Mouse (Mus musculus): Measurements from ENCODE around the gene Fes.

The Fes gene

GRCm38 (mm10) chr7:80387633-80388543 lies at the start of gene Fes:
Gene Fes, minus strand, starts transcription at chr7:80387946.
- peak; percentile 82 for DNase-seq

DNA sequence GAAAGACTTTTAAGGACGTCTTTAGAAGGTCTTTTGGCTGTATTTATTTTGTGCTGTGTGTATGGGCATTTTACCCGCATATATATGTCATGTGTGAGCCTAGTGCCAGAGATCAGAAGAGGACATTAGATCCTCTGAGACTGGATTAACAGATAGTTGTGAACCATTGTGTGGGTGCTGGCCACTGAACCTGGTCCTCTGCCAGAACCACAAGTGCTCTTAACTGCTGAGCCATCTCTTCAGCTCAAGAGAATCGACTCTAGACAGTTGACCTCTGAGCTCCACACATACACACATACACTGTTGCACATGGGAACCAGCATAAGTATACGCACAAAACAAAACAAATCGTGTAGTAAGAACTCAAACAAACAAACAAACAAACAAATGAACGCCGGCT lies 48.8 kb upstream of the Fes start:
- DNase-seq = no peak

DNA sequence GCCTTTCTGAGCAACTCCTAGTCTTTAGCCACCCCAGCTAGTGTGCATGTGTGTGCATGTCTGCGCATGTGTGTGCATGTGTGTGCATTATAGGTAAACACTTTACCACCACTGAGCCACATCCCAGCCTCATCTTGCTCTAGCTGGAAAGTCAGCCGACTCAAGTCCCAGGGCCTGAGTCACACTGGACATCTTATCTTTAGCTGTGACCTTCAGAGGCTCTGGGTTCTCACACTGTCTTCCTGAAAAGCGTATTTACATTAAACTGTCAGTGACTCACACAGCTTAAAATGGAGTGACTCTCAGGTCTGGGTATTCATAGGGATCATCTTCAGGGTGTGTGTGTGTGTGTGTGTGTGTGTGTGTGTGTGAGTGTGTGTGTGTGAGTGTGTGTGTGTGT lies 47.8 kb upstream of the Fes start:
- no peak for DNase-seq

DNA sequence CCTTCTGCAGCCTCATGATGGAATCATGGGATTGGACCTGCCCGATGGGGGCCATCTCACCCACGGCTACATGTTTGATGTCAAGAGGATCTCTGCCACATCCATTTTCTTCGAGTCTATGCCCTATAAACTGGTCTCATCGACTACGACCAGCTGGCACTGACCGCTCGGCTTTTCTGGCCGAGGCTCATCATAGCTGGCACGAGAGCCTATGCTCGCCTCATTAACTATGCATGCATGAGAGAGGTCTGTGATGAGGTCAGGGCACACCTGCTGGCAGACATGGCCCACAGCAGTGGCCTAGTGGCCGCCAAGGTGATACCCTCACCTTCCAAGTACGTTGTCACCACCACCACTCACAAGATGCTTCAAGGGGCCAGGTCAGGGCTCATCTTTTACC lies 41.9 kb upstream of the Fes start:
- no peak for DNase-seq

- DNase-seq = peak; percentile 25
These were observed 40.0 kb upstream of the Fes start for GRCm38 (mm10) chr7:80427730-80428129.

DNA sequence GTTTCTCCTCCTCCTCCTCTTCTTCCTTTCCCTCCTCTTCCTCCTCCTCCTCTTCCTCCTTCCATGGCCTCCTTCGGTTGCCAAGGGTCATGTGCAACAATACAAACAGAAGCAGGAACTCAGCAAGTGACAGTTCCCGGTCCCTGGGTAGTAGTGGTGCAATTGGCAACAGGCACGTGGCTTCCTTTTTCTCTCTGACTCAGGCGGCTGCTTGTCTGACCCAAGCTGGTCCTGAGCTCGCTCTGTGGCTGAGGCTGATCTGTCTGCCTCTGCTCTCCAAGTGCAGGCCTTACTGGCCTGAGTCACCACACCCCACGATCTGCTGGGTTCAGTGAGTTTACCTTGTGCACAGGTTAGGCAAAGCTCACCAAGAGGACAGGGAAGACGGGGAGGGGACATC lies 38.6 kb upstream of the Fes start:
- peak; percentile 77 for DNase-seq

DNA sequence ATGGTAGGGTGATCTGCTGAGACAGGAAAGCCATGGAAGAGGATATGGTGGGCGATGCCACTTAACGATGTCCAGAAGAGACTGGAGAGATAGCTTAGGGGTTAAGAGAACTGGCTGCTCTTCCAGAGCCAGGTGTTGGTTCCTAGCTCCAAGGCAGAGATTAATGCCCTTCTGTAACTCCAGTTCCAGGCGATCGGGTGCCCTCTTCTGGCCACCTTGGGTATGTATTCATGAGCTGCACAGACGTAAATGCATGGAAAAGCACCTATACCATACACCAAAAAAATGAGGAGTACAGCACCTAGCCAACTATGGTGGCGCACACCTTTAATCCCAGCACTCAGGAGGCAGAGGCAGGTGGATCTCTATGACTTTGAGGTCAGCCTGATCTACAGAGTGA lies 37.0 kb upstream of the Fes start:
- no peak for DNase-seq

GRCm38 (mm10) chr7:80422759-80423480 lies 35.2 kb upstream of the Fes start:
- peak; percentile 57 for DNase-seq

DNA sequence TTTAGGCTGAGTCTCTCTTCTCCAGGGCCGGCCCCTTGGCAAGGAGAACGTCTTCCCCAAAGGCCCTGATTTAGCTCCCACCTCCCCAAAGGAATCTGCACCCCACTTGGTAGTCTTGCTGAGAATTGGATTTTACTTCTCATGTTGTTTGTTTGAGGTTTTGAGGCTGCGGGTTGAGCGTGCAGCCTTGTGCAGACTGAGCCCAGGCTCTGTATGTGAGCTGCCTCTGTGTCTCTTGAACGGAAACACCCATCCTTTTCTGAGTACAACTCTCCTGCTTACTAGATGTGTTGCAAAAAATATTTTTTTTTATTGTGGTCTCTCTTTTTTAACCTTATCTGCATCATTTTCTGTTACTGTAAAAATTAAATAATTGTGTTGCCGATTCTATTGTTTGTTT lies 33.8 kb upstream of the Fes start:
- no peak for DNase-seq

- no peak for DNase-seq
These were observed 32.8 kb upstream of the Fes start for GRCm38 (mm10) chr7:80420586-80420985.

- no peak for DNase-seq
These were observed 31.5 kb upstream of the Fes start for GRCm38 (mm10) chr7:80419278-80419677.

- DNase-seq = no peak
These were observed 30.3 kb upstream of the Fes start for GRCm38 (mm10) chr7:80418036-80418435.

DNA sequence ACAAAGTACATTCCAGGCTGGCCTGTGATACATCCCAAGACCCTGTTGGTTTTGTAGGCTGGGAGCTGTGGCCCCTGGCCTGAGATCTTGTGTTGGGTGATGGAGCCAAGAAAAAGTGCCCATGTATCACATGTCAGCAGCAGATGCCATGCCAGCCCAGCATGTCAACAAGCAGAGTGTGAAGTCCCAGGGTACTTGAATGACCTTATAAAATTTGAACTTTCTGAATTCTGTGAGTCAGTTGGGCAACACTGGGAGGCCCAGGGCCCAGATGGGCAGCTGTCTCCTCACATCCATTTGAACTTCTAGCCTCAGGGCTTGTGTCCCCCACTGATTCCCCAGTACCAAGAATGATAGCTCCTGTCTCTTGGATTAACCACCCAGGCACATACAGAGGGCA lies 29.9 kb upstream of the Fes start:
- DNase-seq = no peak

DNA sequence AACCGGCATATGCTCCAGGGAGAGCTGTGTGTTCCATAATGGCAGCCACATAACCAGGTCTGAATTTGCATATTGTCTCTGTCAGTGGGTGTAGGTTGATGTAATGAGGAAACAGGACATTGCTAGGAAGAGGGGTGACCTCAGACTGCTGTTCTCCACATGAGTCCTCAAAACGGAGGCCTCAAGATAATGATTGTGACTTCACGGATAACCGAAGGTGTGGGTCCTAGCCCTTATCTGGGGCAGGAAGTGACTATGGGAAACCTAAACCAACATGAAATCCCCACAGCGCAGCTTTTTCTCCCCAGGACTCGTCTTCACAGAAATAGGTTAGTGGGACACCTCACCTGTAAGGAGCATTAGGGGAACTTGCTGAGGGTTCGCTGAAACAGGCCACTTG lies 29.2 kb upstream of the Fes start:
- no peak for DNase-seq

DNA sequence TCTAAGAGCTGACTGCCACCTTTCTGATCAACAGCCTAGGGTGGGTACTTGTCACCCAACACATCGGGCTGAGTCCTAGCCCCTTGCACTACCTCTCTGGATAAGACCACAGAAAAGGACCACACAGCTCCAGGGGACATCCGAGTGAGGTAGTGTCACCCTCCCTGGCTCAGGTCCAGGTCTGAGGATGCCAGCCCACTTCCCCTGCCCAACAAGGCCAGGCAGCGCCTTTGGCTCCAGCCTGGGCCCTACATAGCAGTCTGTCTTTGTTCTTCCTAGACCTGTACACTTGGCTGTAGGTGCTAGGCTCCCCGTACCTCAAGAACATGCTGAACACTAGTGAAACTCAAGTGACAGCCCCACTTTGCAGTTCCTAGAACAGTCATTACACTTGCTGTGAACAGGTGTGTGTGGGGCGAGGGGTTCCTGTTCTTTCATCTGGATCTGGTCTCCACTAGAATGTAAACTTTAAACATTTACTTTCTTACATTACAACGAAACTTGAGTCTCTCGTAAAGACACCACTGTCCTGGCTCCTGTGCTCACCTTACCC lies 26.6 kb upstream of the Fes start:
- DNase-seq = no peak

DNA sequence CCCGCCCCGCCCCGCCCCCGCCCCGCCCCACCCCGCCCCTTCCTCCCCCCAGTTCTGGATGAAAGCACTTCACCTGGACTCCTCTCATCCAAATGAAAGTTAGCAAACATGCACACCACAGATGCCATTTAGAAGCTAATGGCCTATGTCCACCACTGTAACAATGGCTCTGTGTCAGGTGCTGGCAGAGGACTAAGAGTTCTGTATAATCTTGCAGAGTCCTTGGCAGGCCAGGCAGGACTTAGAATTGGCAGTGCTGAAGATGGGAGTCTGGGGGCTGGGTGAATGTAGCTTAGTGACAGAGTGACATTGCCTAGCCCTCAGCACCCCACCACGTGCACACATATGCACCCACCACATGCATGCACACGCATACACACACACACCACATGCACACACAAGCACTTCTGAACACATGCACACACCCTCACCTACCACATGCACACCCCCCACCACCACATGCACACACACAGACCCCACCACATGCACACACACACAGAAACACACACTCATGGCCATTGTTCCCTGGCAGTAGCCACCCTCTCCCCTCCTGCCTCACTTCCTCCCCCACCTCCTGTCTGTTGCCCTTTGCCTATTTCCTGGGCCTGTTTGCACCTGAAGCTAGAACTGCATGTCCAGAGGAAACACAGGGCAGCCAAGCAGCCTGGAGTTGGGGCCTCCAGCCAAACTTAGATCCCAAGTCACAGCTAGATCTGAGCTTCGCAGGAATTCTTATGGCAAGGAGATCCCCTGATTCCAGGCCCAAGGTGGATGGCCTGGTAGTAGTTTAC lies 26.0 kb upstream of the Fes start:
- DNase-seq = no peak

GRCm38 (mm10) chr7:80412781-80413180 lies 25.0 kb upstream of the Fes start:
- DNase-seq = no peak

DNA sequence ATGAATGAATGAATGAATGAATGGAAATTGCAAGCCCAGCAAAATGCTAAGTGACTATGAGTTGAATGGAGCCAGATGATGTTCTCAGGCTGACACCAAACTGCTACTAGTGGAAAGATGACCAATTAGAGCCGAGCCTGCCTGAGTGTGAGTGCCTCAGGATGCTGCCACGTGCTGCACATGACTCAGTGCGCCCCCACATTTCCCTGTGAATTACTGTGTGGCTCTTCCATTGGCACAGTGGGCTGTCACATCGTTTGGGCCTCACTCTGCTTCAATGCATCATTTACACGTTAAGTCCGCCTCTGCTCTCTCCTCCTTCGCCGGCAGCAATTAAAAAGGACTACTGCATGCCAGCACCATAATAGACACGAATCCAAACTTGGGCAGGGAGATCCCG lies 24.5 kb upstream of the Fes start:
- peak; percentile 87 for DNase-seq

- DNase-seq = no peak
These were observed 22.6 kb upstream of the Fes start for GRCm38 (mm10) chr7:80410380-80410779.

DNA sequence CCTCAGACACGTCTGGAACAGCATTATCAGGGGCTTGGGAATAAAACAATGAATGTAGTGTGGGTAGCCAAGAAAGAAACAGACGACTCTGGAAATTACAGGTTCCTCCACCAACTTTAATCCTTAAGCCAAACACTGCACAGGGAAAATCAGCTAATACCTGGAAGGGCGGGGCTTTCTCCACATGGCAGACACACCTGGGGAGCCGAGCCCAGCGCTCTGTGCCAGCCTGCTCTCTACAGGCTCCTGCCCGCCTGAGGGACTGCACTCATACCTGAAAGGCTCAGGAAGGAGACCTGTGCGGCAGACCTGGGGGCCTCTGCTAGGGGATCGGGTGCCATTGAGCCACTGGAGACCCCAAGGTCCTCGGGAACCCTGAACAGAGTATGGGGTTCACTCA lies 20.0 kb upstream of the Fes start:
- DNase-seq = no peak

GRCm38 (mm10) chr7:80406186-80406585 lies 18.4 kb upstream of the Fes start:
- DNase-seq = no peak

DNA sequence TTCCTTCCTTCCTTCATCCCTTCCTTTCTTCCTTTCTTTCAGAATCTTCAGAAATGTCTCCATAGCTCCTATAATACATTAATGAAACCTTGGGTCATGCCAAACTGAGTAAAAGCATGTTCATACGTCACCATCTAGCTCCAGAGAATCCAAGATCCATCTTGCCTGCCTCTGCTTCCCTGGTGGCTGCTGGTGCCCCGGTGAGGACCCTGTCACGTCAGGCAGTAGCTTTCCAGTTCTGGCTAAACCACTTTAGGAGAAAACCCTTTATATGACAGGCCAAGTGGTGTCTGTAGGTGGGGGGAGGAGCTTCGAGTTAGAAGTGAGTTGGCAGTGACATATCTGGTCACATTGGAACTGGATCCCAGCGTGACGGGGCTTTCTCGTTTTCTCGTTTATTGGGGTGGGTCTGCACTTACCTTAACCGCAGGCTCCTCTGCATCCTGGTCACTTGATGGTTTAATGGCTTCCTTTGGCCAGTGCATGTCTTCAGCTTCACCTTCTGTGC lies 17.5 kb upstream of the Fes start, which contains the start of gene Furin:
Furin (minus strand) TSS at position 249 of the 508 bp plus-strand sequence.
- DNase-seq = no peak

Measured in layer of hippocampus, adult 9-11 months (tissue).